Mouse (Mus musculus) c-Kit-positive CD71-negative TER-119-negative erythroid progenitor cells, embryonic 14.5 days (primary cell): ENCODE results near the gene Pdzk1.

Experiments
- DNase-seq: peaks from one replicate; pipeline ENCODE4 v3.0.0-alpha.2; 2013; ENCODE audit warnings: low read depth

The Pdzk1 gene

GRCm38 (mm10) chr3:96836414-96836813 is 7.3 kb downstream of the Pdzk1 start:
- DNase-seq = no peak

- no peak for DNase-seq
Observed at GRCm38 (mm10) chr3:96838996-96839645, 10.0 kb downstream of the Pdzk1 start.

GRCm38 (mm10) chr3:96845191-96845590 is 16.1 kb downstream of the Pdzk1 start:
- DNase-seq = no peak

- DNase-seq = no peak
Observed at GRCm38 (mm10) chr3:96845806-96846205, 16.7 kb downstream of the Pdzk1 start.

GRCm38 (mm10) chr3:96846985-96847384 is 17.9 kb downstream of the Pdzk1 start:
- DNase-seq = no peak

- DNase-seq = peak; percentile 7
Observed at GRCm38 (mm10) chr3:96847661-96848060, 18.6 kb downstream of the Pdzk1 start.

- DNase-seq = no peak
Observed at GRCm38 (mm10) chr3:96848470-96848869, 19.4 kb downstream of the Pdzk1 start.

GRCm38 (mm10) chr3:96849168-96849727 is 20.2 kb downstream of the Pdzk1 start:
- no peak for DNase-seq

- DNase-seq = no peak
Observed at GRCm38 (mm10) chr3:96852561-96852960, 23.5 kb downstream of the Pdzk1 start.

GRCm38 (mm10) chr3:96854376-96854775 is 25.3 kb downstream of the Pdzk1 start:
- DNase-seq = no peak

- no peak for DNase-seq
Observed at GRCm38 (mm10) chr3:96855833-96856232, 26.7 kb downstream of the Pdzk1 start.

- DNase-seq = no peak
Observed at GRCm38 (mm10) chr3:96860498-96860897, 31.4 kb downstream of the Pdzk1 start.

GRCm38 (mm10) chr3:96867863-96868262 is 38.8 kb downstream of the Pdzk1 start:
- no peak for DNase-seq

GRCm38 (mm10) chr3:96868566-96868965 is 39.5 kb downstream of the Pdzk1 start:
- no peak for DNase-seq

GRCm38 (mm10) chr3:96869091-96869490 is 40.0 kb downstream of the Pdzk1 start:
- DNase-seq = no peak

GRCm38 (mm10) chr3:96870270-96870669 is 41.2 kb downstream of the Pdzk1 start:
- DNase-seq = no peak

GRCm38 (mm10) chr3:96871070-96871469 is 42.0 kb downstream of the Pdzk1 start:
- no peak for DNase-seq

GRCm38 (mm10) chr3:96872501-96872900 is 43.4 kb downstream of the Pdzk1 start:
- no peak for DNase-seq

- DNase-seq = no peak
Observed at GRCm38 (mm10) chr3:96874808-96875571, 45.9 kb downstream of the Pdzk1 start.

GRCm38 (mm10) chr3:96879536-96879935 is 50.5 kb downstream of the Pdzk1 start:
- DNase-seq = no peak

GRCm38 (mm10) chr3:96880385-96880784 is 51.3 kb downstream of the Pdzk1 start:
- DNase-seq = no peak

GRCm38 (mm10) chr3:96881557-96881956 is 52.5 kb downstream of the Pdzk1 start:
- no peak for DNase-seq
